Mouse (Mus musculus) gastrocnemius, postnatal 36 days (tissue): ENCODE measurements around the gene A1bg. TPM values are rescaled to one million over a fixed set of nuclear protein-coding genes. Genes with fewer than 3 reads are reported as not detected.

Source experiments
- DNase-seq, 2 experiments: peaks; one replicate each; pipeline ENCODE4 v3.0.0; 2022
- intact Hi-C: fragments of 180-260 bp; cut with DNase I; formaldehyde crosslinking; loops from one replicate; pipeline ENCODE4 v1.15.1; 2025
- long read RNA-seq, 2 experiments: library from polyadenylated mRNA; stranded (forward); transcript quantifications; one replicate each; pipeline ENCODE4 v2.0.0; 2021
- total RNA-seq, 2 experiments: library from RNA; stranded (reverse); gene quantifications; 2 replicates each; pipeline ENCODE4 v1.2.3; 2021

The A1bg gene
- total RNA-seq, result not detected
- long read RNA-seq, experiment 1, partial matches to known transcripts, result 0 of 1 reads
- long read RNA-seq, experiment 1, other reads (novel, unspliced or antisense), result 1 of 1 reads
- long read RNA-seq, experiment 2, partial matches to known transcripts, result 0 of 1 reads
- long read RNA-seq, experiment 2, other reads (novel, unspliced or antisense), result 1 of 1 reads

GRCm38 (mm10) chr15:60922912-60923311 lies at the start of gene A1bg:
A1bg (minus strand) TSS chr15:60923012.
- intact Hi-C loops, result no loop called here
- no peak for DNase-seq

DNA sequence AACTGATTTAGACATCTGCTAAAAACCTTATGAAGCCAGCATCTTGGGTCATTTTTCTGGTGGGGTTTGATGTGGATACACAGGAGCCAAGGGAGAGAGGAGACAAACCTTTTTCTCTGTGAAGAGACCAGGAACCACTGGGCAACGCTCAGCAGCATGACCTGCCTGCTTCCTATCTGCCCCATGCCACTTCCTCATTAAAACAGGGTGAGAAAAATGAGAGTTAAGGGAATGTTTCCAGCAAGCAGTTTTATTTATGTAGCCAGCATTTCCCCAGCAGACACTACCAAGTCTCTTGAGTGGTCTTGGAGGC lies 45.7 kb upstream of the A1bg start:
- intact Hi-C loops, result no loop called here
- no peak for DNase-seq

GRCm38 (mm10) chr15:60967841-60968548 lies 45.2 kb upstream of the A1bg start:
- intact Hi-C loops, result no loop called here
- no peak for DNase-seq

DNA sequence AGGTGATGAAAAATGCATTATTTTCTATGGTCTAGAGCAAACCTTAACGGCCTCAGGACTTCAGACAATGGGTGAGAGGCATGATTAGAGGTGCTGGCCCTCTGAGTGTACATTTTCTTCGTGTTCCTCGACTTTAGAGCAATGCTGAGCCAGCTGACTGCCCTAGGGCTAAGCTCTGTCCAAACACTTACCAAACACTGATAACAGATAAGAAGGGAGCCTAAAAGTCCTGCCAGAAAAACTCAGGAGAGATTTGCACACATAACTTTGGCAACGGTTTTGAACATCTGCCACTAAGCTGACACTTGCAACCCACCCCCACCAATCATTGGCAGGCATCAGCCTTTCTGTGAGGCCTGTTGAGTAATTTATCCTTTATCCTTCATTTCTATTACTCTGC lies 2.9 kb upstream of the A1bg start:
- intact Hi-C loops, result no loop called here
- DNase-seq, result no peak

DNA sequence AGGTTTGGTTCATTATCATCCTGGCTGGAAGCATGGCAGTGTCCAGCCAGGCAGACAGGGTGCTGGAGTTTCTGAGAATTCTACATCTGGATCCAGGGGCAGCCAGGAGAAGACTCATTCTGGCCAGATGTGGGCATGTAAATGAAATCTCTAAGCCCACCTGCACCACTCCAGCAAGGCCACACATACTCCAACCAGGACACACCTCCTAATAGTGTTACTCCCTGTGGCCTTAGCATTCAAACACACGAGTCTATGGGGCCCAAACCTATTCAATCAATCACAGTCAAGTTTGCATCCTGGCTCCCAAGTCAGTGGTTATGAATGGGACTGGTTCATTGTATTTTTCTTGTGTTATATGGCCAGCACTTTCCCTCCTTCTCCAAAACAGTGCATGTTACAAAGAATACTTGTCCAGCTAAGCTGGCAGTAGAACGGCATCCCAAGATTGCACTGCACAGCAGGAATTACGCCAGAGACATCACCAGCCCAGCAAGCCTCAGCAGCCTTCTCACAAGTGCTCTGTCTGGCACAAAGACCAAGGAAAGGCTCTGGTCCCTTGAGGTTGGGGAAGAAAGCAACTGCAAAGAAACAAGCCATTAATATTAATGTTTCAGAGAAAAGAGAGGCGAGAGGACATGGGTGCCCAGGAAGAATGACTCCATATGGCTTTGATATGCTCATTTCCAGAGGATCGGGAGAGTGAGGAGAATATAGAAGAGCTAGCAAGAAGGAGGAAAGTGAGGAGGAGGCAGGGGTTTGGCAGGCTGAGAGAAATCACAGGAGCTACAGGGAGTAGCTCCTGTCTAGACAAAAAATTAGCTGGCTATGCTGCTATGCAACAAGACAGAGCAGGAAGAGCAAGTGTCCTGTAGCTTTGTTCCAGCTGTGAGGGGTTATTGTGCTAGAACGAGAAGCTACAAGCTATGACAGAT lies 18.8 kb downstream of the A1bg start:
- intact Hi-C loops, result no loop called here

GRCm38 (mm10) chr15:60898187-60898965 lies 24.4 kb downstream of the A1bg start:
- DNase-seq, result no peak
- intact Hi-C loops, result no loop called here

More for the DNA sequence above, 18.8 kb downstream of the A1bg start:
- no peak for DNase-seq

- no peak for DNase-seq
- intact Hi-C loops, result no loop called here
Observed at GRCm38 (mm10) chr15:60896040-60896439, 26.8 kb downstream of the A1bg start.

- intact Hi-C loops, result loop anchor here (5.0 kb wide), 1 partner anchor 71 kb away; no protein-coding TSS in a partner anchor
- no peak for DNase-seq
Observed at GRCm38 (mm10) chr15:60892976-60893463, 29.8 kb downstream of the A1bg start.

DNA sequence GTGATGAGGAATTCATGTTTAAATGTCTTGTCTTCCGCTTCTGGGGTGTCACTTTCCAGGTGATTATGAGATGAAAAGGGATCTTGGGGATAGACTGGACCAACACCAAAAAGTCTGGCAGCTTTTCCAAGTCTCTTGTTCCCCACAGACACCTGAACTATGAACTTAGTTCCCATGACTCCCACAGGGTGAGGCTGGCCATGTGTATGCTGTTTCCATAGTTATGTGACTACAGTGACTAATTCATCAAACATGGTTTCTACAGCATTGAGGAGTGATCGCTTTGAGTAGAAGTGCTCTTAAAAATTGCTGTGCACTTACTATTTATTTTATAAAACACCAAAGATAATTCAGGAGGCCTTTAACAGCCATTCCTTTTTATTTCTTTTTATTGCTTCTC lies 34.1 kb downstream of the A1bg start:
- intact Hi-C loops, result no loop called here
- DNase-seq, result no peak

GRCm38 (mm10) chr15:60875721-60876120 lies 47.1 kb downstream of the A1bg start:
- DNase-seq, result no peak
- intact Hi-C loops, result no loop called here

- intact Hi-C loops, result no loop called here
- no peak for DNase-seq
Observed at GRCm38 (mm10) chr15:60862417-60862816, 60.4 kb downstream of the A1bg start.

GRCm38 (mm10) chr15:60855112-60855511 lies 67.7 kb downstream of the A1bg start:
- DNase-seq, result no peak
- intact Hi-C loops, result no loop called here

- DNase-seq, result no peak
- intact Hi-C loops, result no loop called here
Observed at GRCm38 (mm10) chr15:60854151-60854550, 68.7 kb downstream of the A1bg start.

- intact Hi-C loops, result no loop called here
- DNase-seq, result no peak
Observed at GRCm38 (mm10) chr15:60853231-60853999, 69.4 kb downstream of the A1bg start, which contains the start of gene Fam84b. Fam84b (minus strand) TSS chr15:60853778.

GRCm38 (mm10) chr15:60848630-60849029 lies 74.2 kb downstream of the A1bg start:
- no peak for DNase-seq
- intact Hi-C loops, result no loop called here

Other genes starting within 250 kb of the A1bg start
- 1 to 10 TPM; 2.2 to 2.5 TPM for gene Fam84b, start 69.2 kb downstream of the A1bg start, total RNA-seq